Mouse (Mus musculus): ENCODE results near the gene Psg22. TPM values are rescaled to one million over a fixed set of nuclear protein-coding genes. Genes with fewer than 3 reads are reported as not detected.

The Psg22 gene
- total RNA-seq, 2 experiments from 2014 or later: not detected

Other genes with a start within 250 kb of the Psg22 start
- not detected for gene Psg26, start 233.9 kb upstream of the Psg22 start, total RNA-seq (2021)
- gene Psg25, start 185.8 kb upstream of the Psg22 start, total RNA-seq (2021): not detected
- gene Psg27, start 150.8 kb upstream of the Psg22 start, total RNA-seq (2021): not detected
- gene Psg23, start 101.6 kb upstream of the Psg22 start, total RNA-seq (2021): not detected
- gene Psg21, start 61.4 kb upstream of the Psg22 start, total RNA-seq (2021): not detected
- not detected for gene Psg20, start 31.9 kb upstream of the Psg22 start, total RNA-seq (2021)
- gene Psg19, start 80.4 kb downstream of the Psg22 start, total RNA-seq (2021): not detected
- not detected for gene Psg17, start 103.5 kb downstream of the Psg22 start, total RNA-seq (2021)
- 1 to 10 TPM; 1.7 to 2.0 TPM for gene Mill2, start 121.9 kb downstream of the Psg22 start, total RNA-seq (2021)
- 10 to 100 TPM; 28.4 to 35.0 TPM for gene Pglyrp1, start 153.2 kb downstream of the Psg22 start, total RNA-seq (2021)
- 10 to 100 TPM; 11.0 to 12.8 TPM for gene Ccdc61, start 192.3 kb downstream of the Psg22 start, total RNA-seq (2021)
- gene Nova2, start 207.8 kb downstream of the Psg22 start, total RNA-seq (2021): 100 to 1,000 TPM in 1 of 2 experiments, 10 to 100 TPM in 1; 93.5 to 101 TPM

Data from layer of hippocampus, postnatal 14 days (tissue).